9 mouse cellular contexts compared by ENCODE assay signal in genomic region chr7:124868133-124868603, GRCm38 (mm10).
DNase-seq lines count a peak whose midpoint lies in the region; ATAC-seq and TF ChIP-seq lines count a peak whose summit lies in the region.
"Had no signal": no experiment of that assay in that cellular context is flagged by ENCODE, and none has a peak within 500 bp of the region (broad histone marks: within the 10 kb centered on the region; RNA-seq: fewer than 3 reads in every experiment).

No protein-coding gene starts in this region.

- no peaks in the 10 kb centered on the region for H3K36me3 ChIP-seq in forebrain, embryonic 15.5 days
- no peaks in the 10 kb centered on the region for H3K36me3 ChIP-seq in forebrain, embryonic 11.5 days (ENCODE audit: control insufficient read depth, insufficient read depth, low read length)

- DNase-seq in forebrain, embryonic 11.5 days (ENCODE audit: low spot score), result no peak
- peak; percentile 48 to 78 for DNase-seq in cerebellum, adult 2 months
- peak; percentile 52 to 53 for DNase-seq in heart, adult 9 months (ENCODE audit: low spot score in 2 of 2)
- peak; percentile 48 to 56 for DNase-seq in kidney, postnatal 25 days
- DNase-seq in skeletal muscle tissue, adult 2 months (ENCODE audit: low read depth, low spot score), result peak; percentile 75
- no peak for DNase-seq in spleen, postnatal 10 days (ENCODE audit: low spot score in 2 of 2)

- peak; percentile 83 for ATAC-seq in forebrain, embryonic 15.5 days (replicated peaks)
- ATAC-seq in forebrain, embryonic 11.5 days (replicated peaks; ENCODE audit: low FRiP score), result no peak
- ATAC-seq in inflammation-experienced regulatory T-cells, adult 6 months, result no peak

- TF ChIP-seq POLR2A in cerebellum, adult 2 months (IDR thresholded peaks at IDR 0.05; ENCODE audit: borderline replicate concordance, insufficient read depth, low read length), result no peak

- H3K9me3 ChIP-seq in forebrain, embryonic 15.5 days, result no peaks in the 10 kb centered on the region
- no peaks in the 10 kb centered on the region for H3K9me3 ChIP-seq in forebrain, embryonic 11.5 days (ENCODE audit: control insufficient read depth, low read length)

- H3K27ac ChIP-seq in forebrain, embryonic 15.5 days (replicated peaks), result peak overlapping the region; percentile 57; the same call in 1 of the 2 replicates
- H3K27ac ChIP-seq in forebrain, embryonic 11.5 days (ENCODE audit: low read depth, low read length), result no peak overlapping the region
- H3K27ac ChIP-seq in cerebellum, adult 2 months (ENCODE audit: insufficient read depth, low read length), result no peak overlapping the region
- H3K27ac ChIP-seq: macrophage had no signal

- H3K9ac ChIP-seq in forebrain, embryonic 15.5 days (replicated peaks), result no peak overlapping the region
- H3K9ac ChIP-seq in forebrain, embryonic 11.5 days (ENCODE audit: low read length), result no peak overlapping the region

- no peak overlapping the region for H3K4me2 ChIP-seq in forebrain, embryonic 15.5 days (replicated peaks)
- H3K4me2 ChIP-seq in forebrain, embryonic 11.5 days (ENCODE audit: low read depth, low read length, severe bottlenecking), result no peak overlapping the region

- H3K4me1 ChIP-seq in forebrain, embryonic 15.5 days, result peaks cover 18% of the 10 kb centered on the region
- no peaks in the 10 kb centered on the region for H3K4me1 ChIP-seq in forebrain, embryonic 11.5 days (replicated peaks; ENCODE audit: control insufficient read depth, insufficient read depth, low read length)
- H3K4me1 ChIP-seq in cerebellum, adult 2 months (ENCODE audit: control insufficient read depth, insufficient read depth, low read length), result peaks cover 5% of the 10 kb centered on the region

- no peaks in the 10 kb centered on the region for H3K27me3 ChIP-seq in forebrain, embryonic 15.5 days
- no peaks in the 10 kb centered on the region for H3K27me3 ChIP-seq in forebrain, embryonic 11.5 days (ENCODE audit: control insufficient read depth, insufficient read depth, low read length)
- H3K27me3 ChIP-seq in cerebellum, adult 2 months (ENCODE audit: control insufficient read depth, insufficient read depth, low read length), result no peaks in the 10 kb centered on the region

- no peak for TF ChIP-seq CTCF in cerebellum, adult 2 months (IDR thresholded peaks at IDR 0.05; ENCODE audit: borderline replicate concordance, insufficient read depth, low read depth, low read length)

- no peak overlapping the region for H3K4me3 ChIP-seq in forebrain, embryonic 15.5 days
- no peak overlapping the region for H3K4me3 ChIP-seq in forebrain, embryonic 11.5 days (ENCODE audit: low read depth, low read length)
- H3K4me3 ChIP-seq in cerebellum, adult 2 months (replicated peaks; ENCODE audit: insufficient read depth, low read depth, low read length), result no peak overlapping the region

- WGBS in forebrain, embryonic 15.5 days, result 32% methylated on average over 6 of the region's 6 CpGs
- 70% methylated on average over 6 of the region's 6 CpGs for WGBS in forebrain, embryonic 11.5 days
- WGBS in cerebellum, adult 2 months, result 9% methylated on average over 6 of the region's 6 CpGs

Comparison
In these comparisons a context has a peak if more than half of its experiments do, and no peak if none do; other contexts are left out.
1. DNase-seq: peak in cerebellum, adult 2 months (2 of 2), heart, adult 9 months (2 of 2), kidney, postnatal 25 days (2 of 2) and skeletal muscle tissue, adult 2 months (single experiment); none in forebrain, embryonic 11.5 days (single experiment) and spleen, postnatal 10 days (0 of 2).